Mouse (Mus musculus) kidney, postnatal 25 days (tissue): ENCODE data around the gene Mettl23.
A peak's percentile ranks its signal among the peaks of the same experiment; 100 is the strongest.
"Not testable (repeated sequence)": the region's sequence is repeated elsewhere in the genome, so short reads cannot be mapped to it uniquely, and the experiment has no call there.

Experiments used
- DNase-seq, 2 experiments: peaks; one replicate each; pipeline ENCODE4 v3.0.0; 2021; ENCODE audit warnings: mixed read lengths in 2 of 2

The Mettl23 gene

GRCm38 (mm10) chr11:116848086-116848876 lies 5.2 kb downstream of the Mettl23 start:
- DNase-seq = no peak

GRCm38 (mm10) chr11:116848877-116849178 lies 5.8 kb downstream of the Mettl23 start:
- not testable (repeated sequence) for DNase-seq

GRCm38 (mm10) chr11:116849587-116849986 lies 6.5 kb downstream of the Mettl23 start:
- DNase-seq = no peak

GRCm38 (mm10) chr11:116850085-116850484 lies 7.0 kb downstream of the Mettl23 start:
- no peak for DNase-seq

GRCm38 (mm10) chr11:116850833-116851477 lies 7.9 kb downstream of the Mettl23 start:
- DNase-seq = no peak

- peak; percentile 65 to 84 for DNase-seq
Measured at GRCm38 (mm10) chr11:116851576-116852290, 8.7 kb downstream of the Mettl23 start.

GRCm38 (mm10) chr11:116852291-116852890 lies 9.3 kb downstream of the Mettl23 start, which contains the start of gene Mfsd11:
Gene Mfsd11 (plus strand): TSS chr11:116852440.
- DNase-seq = peak; percentile 85 to 94

- peak; percentile 95 to 97 for DNase-seq
Measured at GRCm38 (mm10) chr11:116852891-116853511, 9.9 kb downstream of the Mettl23 start, which contains the start of gene Srsf2. Gene Srsf2 (minus strand): TSS chr11:116853094.

- DNase-seq = peak; percentile 99
Measured at GRCm38 (mm10) chr11:116853512-116853928, 10.4 kb downstream of the Mettl23 start.

- DNase-seq = no peak
Measured at GRCm38 (mm10) chr11:116854279-116854678, 11.2 kb downstream of the Mettl23 start.

GRCm38 (mm10) chr11:116857183-116857850 lies 14.2 kb downstream of the Mettl23 start:
- DNase-seq = peak in 1 of 2 experiments; percentile 23

- DNase-seq = peak in 1 of 2 experiments; percentile 52
Measured at GRCm38 (mm10) chr11:116864444-116864843, 21.4 kb downstream of the Mettl23 start.

- peak; percentile 51 to 79 for DNase-seq
Measured at GRCm38 (mm10) chr11:116865945-116866585, 23.0 kb downstream of the Mettl23 start.

GRCm38 (mm10) chr11:116868129-116868528 lies 25.1 kb downstream of the Mettl23 start:
- DNase-seq = peak; percentile 71 to 84

- no peak for DNase-seq
Measured at GRCm38 (mm10) chr11:116869223-116869622, 26.1 kb downstream of the Mettl23 start.

GRCm38 (mm10) chr11:116869641-116870040 lies 26.6 kb downstream of the Mettl23 start:
- DNase-seq = no peak

- DNase-seq = no peak
Measured at GRCm38 (mm10) chr11:116871538-116871937, 28.5 kb downstream of the Mettl23 start.

- no peak for DNase-seq
Measured at GRCm38 (mm10) chr11:116873987-116874386, 30.9 kb downstream of the Mettl23 start.

- peak; percentile 16 to 53 for DNase-seq
Measured at GRCm38 (mm10) chr11:116878454-116878853, 35.4 kb downstream of the Mettl23 start.

GRCm38 (mm10) chr11:116880839-116881238 lies 37.8 kb downstream of the Mettl23 start:
- no peak for DNase-seq

- DNase-seq = no peak
Measured at GRCm38 (mm10) chr11:116881440-116881839, 38.4 kb downstream of the Mettl23 start.
